Mouse (Mus musculus) liver, embryonic 15.5 days (tissue): ENCODE measurements at regions not wholly inside any gene's neighbourhood (a gene's known extent, or its start where the extent isn't known, plus 50 kb on each side); places are given as distances from the start of the nearest gene placed in this dataset.
"Not testable (repeated sequence)": the region's sequence is repeated elsewhere in the genome, so short reads cannot be mapped to it uniquely, and the experiment has no call there.

ENCODE experiments used
- ATAC-seq: fragments of 200-750 bp; cut with Nextera tagmentation; 2 replicates; pipeline ENCODE4 v1.8.0; 2017; ENCODE audit warnings: moderate number of reproducible peaks, mild to moderate bottlenecking, moderate library complexity; ENCODE audit not compliant: insufficient read depth
- H3K27ac ChIP-seq: fragments of 300-500 bp; sonication (generic); replicated peaks from 2 replicates; pipeline ENCODE4 v1.5.1; 2015; ENCODE audit warnings: mild to moderate bottlenecking, inconsistent platforms
- H3K27me3 ChIP-seq: fragments of 300-500 bp; sonication (generic); 2 replicates; pipeline ENCODE4 v1.6.1; 2015; ENCODE audit warnings: mild to moderate bottlenecking, inconsistent platforms
- H3K36me3 ChIP-seq: fragments of 300-500 bp; sonication (generic); replicated peaks from 2 replicates; pipeline ENCODE4 v1.6.1; 2015; ENCODE audit warnings: moderate library complexity, mild to moderate bottlenecking, inconsistent platforms
- H3K4me1 ChIP-seq: fragments of 300-500 bp; sonication (generic); replicated peaks from 2 replicates; pipeline ENCODE4 v1.6.1; 2015; ENCODE audit warnings: inconsistent platforms
- H3K4me2 ChIP-seq: fragments of 300-500 bp; sonication (generic); 2 replicates; pipeline ENCODE4 v1.6.1; 2015; ENCODE audit warnings: moderate library complexity, mild to moderate bottlenecking, inconsistent platforms
- H3K4me3 ChIP-seq: fragments of 300-500 bp; sonication (generic); replicated peaks from 2 replicates; pipeline ENCODE4 v1.5.1; 2015; ENCODE audit warnings: mild to moderate bottlenecking, inconsistent platforms
- H3K9ac ChIP-seq: fragments of 300-500 bp; sonication (generic); 2 replicates; pipeline ENCODE4 v1.6.1; 2015; ENCODE audit warnings: moderate library complexity, mild to moderate bottlenecking, inconsistent platforms
- H3K9me3 ChIP-seq: fragments of 300-500 bp; sonication (generic); replicated peaks from 2 replicates; pipeline ENCODE4 v1.6.1; 2016; ENCODE audit warnings: inconsistent platforms
- WGBS: fragments of 180-500 bp; shearing (Covaris S2); methylation state at CpG from one replicate; pipeline ENCODE4 v1.1.7; 2015; ENCODE audit warnings: mixed read lengths; ENCODE audit not compliant: insufficient replicate concordance; 5-methylcytosine and 5-hydroxymethylcytosine counted together

GRCm38 (mm10) chr3:151931656-151932055, 94.2 kb upstream of the Ptgfr start:
- H3K9me3 ChIP-seq = no peaks in the 10 kb centered on the region
- H3K27ac ChIP-seq = no peak overlapping the region
- no peak overlapping the region for H3K4me3 ChIP-seq
- H3K27me3 ChIP-seq = no peaks in the 10 kb centered on the region
- ATAC-seq = no peak
- H3K9ac ChIP-seq = no peak overlapping the region
- H3K4me1 ChIP-seq = no peaks in the 10 kb centered on the region
- H3K36me3 ChIP-seq = no peaks in the 10 kb centered on the region
- no peak overlapping the region for H3K4me2 ChIP-seq

DNA sequence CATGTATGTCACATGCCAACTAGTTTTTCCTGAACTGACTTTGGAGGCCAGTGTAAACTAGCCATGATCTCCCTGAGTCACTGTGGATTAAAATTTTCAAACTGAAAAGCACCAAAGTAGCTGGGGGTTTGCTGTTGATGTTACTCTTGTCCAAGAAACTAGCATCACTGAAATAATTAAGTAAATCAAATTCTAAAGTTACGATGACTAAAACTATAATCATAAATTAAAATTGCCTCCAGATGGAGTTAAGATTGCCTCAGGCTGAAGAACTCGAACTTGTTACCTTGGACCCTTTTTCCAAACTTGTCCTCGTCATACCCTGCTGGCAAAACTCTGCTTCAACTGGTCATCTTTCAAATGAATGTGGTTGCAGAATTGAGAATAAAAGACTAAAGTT, 93.7 kb upstream of the Ptgfr start:
- H3K9me3 ChIP-seq = no peaks in the 10 kb centered on the region
- no peaks in the 10 kb centered on the region for H3K36me3 ChIP-seq
- no peak for ATAC-seq
- H3K27me3 ChIP-seq = no peaks in the 10 kb centered on the region
- no peak overlapping the region for H3K4me3 ChIP-seq
- no peak overlapping the region for H3K4me2 ChIP-seq
- 53% methylated on average over 3 of the region's 3 CpGs for WGBS
- no peak overlapping the region for H3K27ac ChIP-seq
- no peak overlapping the region for H3K9ac ChIP-seq
- H3K4me1 ChIP-seq = no peaks in the 10 kb centered on the region

GRCm38 (mm10) chr3:151914010-151914513, 76.6 kb upstream of the Ptgfr start:
- Histone ChIP-seq H3K9me3 (no peaks in the 10 kb centered on the region), H3K27me3 (no peaks in the 10 kb centered on the region), H3K27ac (no peak overlapping the region), H3K4me2 (no peak overlapping the region), H3K4me3 (no peak overlapping the region), H3K4me1 (no peaks in the 10 kb centered on the region), H3K36me3 (no peaks in the 10 kb centered on the region), H3K9ac (no peak overlapping the region)
- 36% methylated on average over 13 of the region's 13 CpGs for WGBS
- ATAC-seq = no peak; the same call in 1 of the 2 replicates

- H3K36me3 ChIP-seq, H3K27ac ChIP-seq, H3K4me3 ChIP-seq, H3K4me2 ChIP-seq, H3K27me3 ChIP-seq, H3K9ac ChIP-seq, ATAC-seq, H3K9me3 ChIP-seq, H3K4me1 ChIP-seq: not testable (repeated sequence)
- 67% methylated on average over 11 of the region's 11 CpGs for WGBS
Observed at GRCm38 (mm10) chr3:151912292-151912691, 74.9 kb upstream of the Ptgfr start.

DNA sequence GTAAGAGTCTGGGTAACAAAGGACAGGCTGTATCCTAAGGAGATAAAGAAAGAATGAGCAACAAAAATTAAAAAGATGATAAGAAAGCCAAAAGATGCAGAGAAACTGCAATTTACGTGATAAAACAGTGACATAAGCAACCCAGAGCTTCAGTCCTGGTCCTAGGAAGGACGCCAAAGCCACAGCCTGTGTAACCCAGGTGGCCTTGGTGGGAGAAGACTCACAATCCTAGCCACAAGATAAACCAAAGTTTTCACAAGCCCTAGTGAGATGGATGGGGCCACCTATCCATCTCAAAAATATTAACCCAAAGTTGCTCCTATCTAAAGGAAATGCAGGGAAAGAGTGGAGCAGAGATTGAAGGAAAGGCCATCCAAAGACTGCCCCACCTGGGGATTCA, 73.4 kb upstream of the Ptgfr start:
- no peaks in the 10 kb centered on the region for H3K4me1 ChIP-seq
- H3K4me2 ChIP-seq = no peak overlapping the region
- 51% methylated on average over 2 of the region's 2 CpGs for WGBS
- no peak overlapping the region for H3K4me3 ChIP-seq
- no peaks in the 10 kb centered on the region for H3K9me3 ChIP-seq
- no peak overlapping the region for H3K9ac ChIP-seq
- ATAC-seq = no peak
- H3K36me3 ChIP-seq = no peaks in the 10 kb centered on the region
- no peak overlapping the region for H3K27ac ChIP-seq
- no peaks in the 10 kb centered on the region for H3K27me3 ChIP-seq

DNA sequence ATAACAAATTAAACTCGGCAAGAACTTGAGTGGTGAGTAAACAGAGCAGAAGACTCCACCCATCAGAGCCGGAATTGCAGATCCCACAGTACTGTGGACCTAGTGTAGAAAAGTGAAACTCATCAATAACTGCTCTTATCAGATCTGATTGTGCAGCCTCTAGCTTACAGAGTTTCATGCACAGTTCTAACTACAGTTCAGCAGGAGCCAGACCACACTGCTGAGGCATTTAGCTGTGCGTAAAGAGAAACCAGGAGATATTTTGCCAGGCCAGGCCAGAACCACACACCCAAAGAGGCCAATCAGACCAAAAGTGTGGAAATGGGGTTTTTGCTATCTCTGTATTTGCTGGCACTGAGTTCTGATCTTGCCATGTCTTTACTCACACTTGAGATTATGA, 71.9 kb upstream of the Ptgfr start:
- 59% methylated on average over 3 of the region's 3 CpGs for WGBS
- Histone ChIP-seq H3K4me2 (no peak overlapping the region), H3K27me3 (no peaks in the 10 kb centered on the region), H3K4me1 (no peaks in the 10 kb centered on the region), H3K36me3 (no peaks in the 10 kb centered on the region), H3K9me3 (no peaks in the 10 kb centered on the region), H3K27ac (no peak overlapping the region), H3K4me3 (no peak overlapping the region), H3K9ac (no peak overlapping the region)
- ATAC-seq = no peak

DNA sequence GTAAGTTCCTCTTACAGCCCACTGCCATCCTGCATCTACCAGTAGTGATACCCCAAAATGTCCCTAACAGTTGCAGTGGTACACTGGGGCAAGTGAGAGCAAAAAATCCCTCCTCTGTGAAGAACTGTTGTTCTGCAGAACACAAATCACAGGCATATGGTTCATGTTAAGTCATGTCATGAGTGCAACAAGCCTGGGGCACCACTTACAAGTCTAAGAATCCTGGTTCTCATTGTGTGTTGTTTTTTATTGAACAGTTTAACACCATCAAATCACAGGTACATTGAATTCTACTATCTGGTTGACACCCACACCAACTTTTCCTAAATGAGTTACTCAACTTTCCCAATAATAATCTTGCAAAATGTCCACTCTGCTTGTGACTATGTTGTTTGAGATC, 71.5 kb upstream of the Ptgfr start:
- H3K9me3 ChIP-seq = no peaks in the 10 kb centered on the region
- no peaks in the 10 kb centered on the region for H3K36me3 ChIP-seq
- H3K4me2 ChIP-seq = no peak overlapping the region
- H3K27ac ChIP-seq = no peak overlapping the region
- no peaks in the 10 kb centered on the region for H3K27me3 ChIP-seq
- no peak overlapping the region for H3K9ac ChIP-seq
- H3K4me3 ChIP-seq = no peak overlapping the region
- no peaks in the 10 kb centered on the region for H3K4me1 ChIP-seq
- ATAC-seq = no peak

- Histone ChIP-seq H3K9ac (no peak overlapping the region), H3K4me3 (no peak overlapping the region), H3K36me3 (no peaks in the 10 kb centered on the region), H3K4me1 (no peaks in the 10 kb centered on the region), H3K27ac (no peak overlapping the region), H3K4me2 (no peak overlapping the region), H3K27me3 (no peaks in the 10 kb centered on the region), H3K9me3 (no peaks in the 10 kb centered on the region)
- ATAC-seq = no peak
- WGBS = 70% methylated on average over 4 of the region's 4 CpGs
Observed at GRCm38 (mm10) chr3:151905775-151906174, 68.3 kb upstream of the Ptgfr start.

DNA sequence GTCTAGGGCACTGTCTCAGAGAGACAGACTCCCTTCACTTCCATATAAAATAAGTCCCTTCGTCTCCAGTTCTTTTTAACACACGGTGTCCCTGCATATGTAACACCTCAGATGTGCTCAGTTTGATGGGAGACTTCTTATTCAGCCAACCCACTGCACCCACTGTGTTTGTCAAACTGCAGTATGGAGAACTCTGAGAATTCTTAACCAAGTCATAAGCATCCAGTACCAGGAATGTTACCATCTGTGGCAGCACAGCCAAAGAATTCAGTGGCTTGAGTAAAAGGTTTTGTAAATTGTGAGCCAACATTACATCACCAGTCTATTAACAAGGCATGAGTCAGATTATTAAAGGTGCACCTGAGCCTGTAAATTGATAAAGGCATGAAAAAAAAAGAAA, 65.7 kb upstream of the Ptgfr start:
- H3K4me2 ChIP-seq = no peak overlapping the region
- ATAC-seq = no peak
- 68% methylated on average over 2 of the region's 2 CpGs for WGBS

DNA sequence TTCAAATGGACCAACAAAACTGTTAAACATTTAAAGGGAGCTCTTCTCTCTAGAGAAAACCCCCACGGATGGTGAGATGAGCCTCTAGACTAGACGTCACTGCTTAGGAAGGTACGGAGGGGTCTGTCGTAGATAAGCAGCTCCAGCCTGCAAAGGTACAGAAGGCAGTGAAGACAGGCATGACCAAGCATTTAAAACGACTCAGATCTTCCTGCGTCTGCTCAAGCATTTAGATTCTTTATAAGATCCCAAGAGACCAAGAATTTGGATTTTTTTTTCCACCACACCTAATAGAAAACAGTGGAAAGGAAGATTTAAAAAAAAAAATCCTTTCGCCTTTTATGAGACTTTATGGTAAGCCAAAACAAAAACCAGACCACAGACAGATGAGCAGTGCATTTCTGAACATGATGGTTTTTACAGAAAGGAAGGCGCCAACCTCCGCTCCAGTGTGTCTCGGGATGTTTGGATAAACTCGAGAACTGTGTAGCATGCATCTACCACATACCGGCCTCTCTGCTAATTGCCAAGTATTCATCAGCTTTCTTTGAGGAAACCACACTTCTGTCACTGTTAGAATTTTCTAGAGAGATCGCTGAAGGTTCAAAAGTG, 64.9 kb upstream of the Ptgfr start:
- no peak overlapping the region for H3K4me3 ChIP-seq
- H3K27ac ChIP-seq = no peak overlapping the region
- H3K36me3 ChIP-seq = no peaks in the 10 kb centered on the region
- ATAC-seq = no peak
- H3K4me2 ChIP-seq = no peak overlapping the region
- H3K9me3 ChIP-seq = no peaks in the 10 kb centered on the region
- WGBS = 71% methylated on average over 13 of the region's 13 CpGs
- no peaks in the 10 kb centered on the region for H3K27me3 ChIP-seq
- no peak overlapping the region for H3K9ac ChIP-seq
- H3K4me1 ChIP-seq = no peaks in the 10 kb centered on the region

More for the DNA sequence above, 65.7 kb upstream of the Ptgfr start:
- no peaks in the 10 kb centered on the region for H3K4me1 ChIP-seq
- no peak overlapping the region for H3K9ac ChIP-seq
- H3K36me3 ChIP-seq = no peaks in the 10 kb centered on the region
- no peak overlapping the region for H3K4me3 ChIP-seq
- no peaks in the 10 kb centered on the region for H3K27me3 ChIP-seq
- no peaks in the 10 kb centered on the region for H3K9me3 ChIP-seq
- H3K27ac ChIP-seq = no peak overlapping the region

DNA sequence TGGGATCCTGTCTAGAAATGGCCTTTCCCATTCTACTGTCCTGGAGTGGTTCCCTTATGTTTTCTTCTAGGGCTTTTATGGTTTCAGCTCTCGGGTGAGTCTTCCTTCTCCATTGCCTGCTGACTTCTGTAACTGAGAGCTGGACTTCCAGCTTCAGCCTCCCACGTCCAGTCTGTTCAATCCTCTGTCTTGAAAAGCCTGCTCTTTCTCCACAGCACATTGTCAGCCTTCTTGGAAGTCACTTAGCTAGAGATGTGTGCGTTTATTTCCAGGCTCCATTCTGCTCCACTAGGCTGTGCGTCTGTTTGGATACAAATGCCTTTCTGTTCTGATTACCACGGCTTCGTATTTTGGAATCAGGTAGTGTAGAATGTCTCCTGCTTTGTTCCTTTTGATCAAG, 62.2 kb upstream of the Ptgfr start:
- H3K36me3 ChIP-seq = no peaks in the 10 kb centered on the region
- H3K27ac ChIP-seq = no peak overlapping the region
- no peaks in the 10 kb centered on the region for H3K27me3 ChIP-seq
- no peaks in the 10 kb centered on the region for H3K9me3 ChIP-seq
- ATAC-seq = no peak
- H3K4me1 ChIP-seq = no peaks in the 10 kb centered on the region
- 58% methylated on average over 6 of the region's 6 CpGs for WGBS
- no peak overlapping the region for H3K4me3 ChIP-seq
- no peak overlapping the region for H3K9ac ChIP-seq
- no peak overlapping the region for H3K4me2 ChIP-seq

DNA sequence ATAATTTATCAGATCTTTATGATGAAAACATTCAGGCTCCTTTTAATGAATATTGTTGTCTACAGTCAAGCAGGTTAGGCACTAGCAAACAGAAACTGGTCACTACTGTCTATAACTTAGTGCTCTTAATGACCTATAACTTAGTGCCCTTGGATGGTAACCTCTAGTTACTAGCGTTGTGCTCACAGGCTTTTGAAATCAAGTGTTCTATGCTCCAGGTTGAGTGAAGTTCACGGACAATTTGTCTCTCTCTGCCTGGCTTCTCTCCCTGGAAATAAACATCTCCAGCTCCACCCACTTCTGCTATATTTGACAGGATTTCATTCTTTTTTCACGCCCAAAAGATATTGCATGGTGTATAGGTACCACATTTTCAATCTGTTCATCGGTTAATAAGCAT, 61.7 kb upstream of the Ptgfr start:
- Histone ChIP-seq H3K9ac (no peak overlapping the region), H3K4me3 (no peak overlapping the region), H3K4me2 (no peak overlapping the region), H3K4me1 (no peaks in the 10 kb centered on the region), H3K27me3 (no peaks in the 10 kb centered on the region), H3K9me3 (no peaks in the 10 kb centered on the region), H3K27ac (no peak overlapping the region), H3K36me3 (no peaks in the 10 kb centered on the region)
- no peak for ATAC-seq
- WGBS = 66% methylated on average over 4 of the region's 4 CpGs
